Mouse (Mus musculus): ENCODE measurements around the gene Avil. TPM values are rescaled to one million over a fixed set of nuclear protein-coding genes. Genes with fewer than 3 reads are reported as not detected.
A peak's percentile ranks its signal among the peaks of the same experiment; 100 is the strongest.

Gene Avil
- polyA plus RNA-seq, 1 experiment from 2014 or later = 3.4 TPM

DNA sequence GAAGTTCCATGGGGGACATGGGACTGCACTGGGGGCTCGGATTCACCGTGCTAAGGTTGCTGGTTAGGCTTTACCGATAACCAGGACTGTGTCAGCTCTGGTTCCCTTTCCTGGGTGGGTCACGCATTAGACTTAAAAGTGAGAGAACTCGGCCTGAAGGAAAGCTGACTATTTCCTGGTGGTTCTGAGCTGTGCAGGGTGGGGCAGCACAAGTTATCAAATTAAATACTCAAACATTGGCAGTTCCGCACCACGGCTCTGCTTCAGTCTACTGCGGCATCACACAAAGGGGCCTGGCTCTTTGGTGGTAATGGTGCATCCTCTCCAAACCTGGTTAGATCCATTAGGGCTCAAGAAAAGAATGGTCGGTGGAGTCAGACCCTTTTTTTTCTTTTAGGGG lies 788 bp downstream of the Avil start:
- no peaks in the 10 kb centered on the region for H3K9me3 ChIP-seq
- H3K36me3 ChIP-seq = peaks cover 29% of the 10 kb centered on the region
- no peak overlapping the region for H3K4me2 ChIP-seq (replicated peaks)
- no peak overlapping the region for H3K27ac ChIP-seq (replicated peaks)
- ATAC-seq (ENCODE audit: low FRiP score, low read depth) = no peak
- H3K27me3 ChIP-seq = no peaks in the 10 kb centered on the region
- H3K4me1 ChIP-seq = no peaks in the 10 kb centered on the region
- H3K9ac ChIP-seq (replicated peaks) = no peak overlapping the region
- WGBS = 87% methylated on average over 9 of the region's 9 CpGs
- H3K4me3 ChIP-seq = no peak overlapping the region

DNA sequence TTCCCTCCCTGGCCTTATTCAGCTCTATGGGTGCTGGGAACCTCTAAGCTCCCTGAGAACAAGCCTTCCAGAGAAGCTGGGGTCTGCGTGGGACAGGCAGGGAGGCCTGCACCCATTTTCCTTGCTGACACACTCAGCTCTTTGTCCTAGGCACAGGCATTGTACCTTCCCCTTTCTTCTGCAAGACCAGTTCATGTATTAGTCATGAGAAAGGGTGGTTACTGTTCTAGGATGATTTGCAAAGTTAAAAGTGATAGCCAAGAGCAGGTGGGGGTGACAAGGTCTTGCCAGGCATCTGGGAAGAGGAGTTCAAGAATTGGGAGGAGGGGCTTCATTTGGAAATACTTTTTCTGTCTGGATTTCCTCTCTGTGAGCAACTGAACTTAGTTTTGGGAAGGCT lies 1.5 kb downstream of the Avil start:
- H3K27ac ChIP-seq (replicated peaks) = no peak overlapping the region
- H3K9ac ChIP-seq (replicated peaks) = no peak overlapping the region; the same call in 1 of the 2 replicates
- ATAC-seq (ENCODE audit: low FRiP score, low read depth) = no peak
- no peak overlapping the region for H3K4me2 ChIP-seq (replicated peaks)
- H3K4me1 ChIP-seq = no peaks in the 10 kb centered on the region
- no peaks in the 10 kb centered on the region for H3K27me3 ChIP-seq
- H3K36me3 ChIP-seq = peaks cover 28% of the 10 kb centered on the region
- no peaks in the 10 kb centered on the region for H3K9me3 ChIP-seq
- WGBS = 72% methylated on average over 1 of the region's 1 CpGs
- no peak overlapping the region for H3K4me3 ChIP-seq

DNA sequence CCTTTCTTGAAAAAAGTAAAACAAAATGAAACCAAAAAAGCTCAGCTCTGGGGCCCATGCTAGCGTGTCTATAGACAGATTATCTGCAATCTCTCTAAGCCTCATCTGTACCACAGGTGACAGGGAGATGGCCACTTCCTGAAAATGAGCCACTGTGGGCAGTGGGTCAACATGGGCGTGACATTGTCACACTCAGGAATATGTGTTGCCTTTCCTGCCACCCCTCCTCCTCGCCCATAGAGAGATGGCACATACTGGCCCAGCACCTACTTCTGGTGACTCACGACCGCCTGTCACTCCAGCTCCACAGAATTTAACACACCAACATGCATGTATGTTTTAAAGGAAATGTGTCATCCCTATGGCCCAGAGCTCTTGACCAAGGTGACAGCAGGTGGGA lies 2.3 kb downstream of the Avil start:
- ATAC-seq (ENCODE audit: low FRiP score, low read depth) = no peak
- Histone ChIP-seq H3K27me3 (no peaks in the 10 kb centered on the region), H3K4me3 (no peak overlapping the region), H3K9ac (replicated peaks) (no peak overlapping the region), H3K9me3 (no peaks in the 10 kb centered on the region), H3K4me1 (no peaks in the 10 kb centered on the region), H3K36me3 (peaks cover 21% of the 10 kb centered on the region), H3K27ac (replicated peaks) (no peak overlapping the region), H3K4me2 (replicated peaks) (no peak overlapping the region)
- 90% methylated on average over 5 of the region's 5 CpGs for WGBS

DNA sequence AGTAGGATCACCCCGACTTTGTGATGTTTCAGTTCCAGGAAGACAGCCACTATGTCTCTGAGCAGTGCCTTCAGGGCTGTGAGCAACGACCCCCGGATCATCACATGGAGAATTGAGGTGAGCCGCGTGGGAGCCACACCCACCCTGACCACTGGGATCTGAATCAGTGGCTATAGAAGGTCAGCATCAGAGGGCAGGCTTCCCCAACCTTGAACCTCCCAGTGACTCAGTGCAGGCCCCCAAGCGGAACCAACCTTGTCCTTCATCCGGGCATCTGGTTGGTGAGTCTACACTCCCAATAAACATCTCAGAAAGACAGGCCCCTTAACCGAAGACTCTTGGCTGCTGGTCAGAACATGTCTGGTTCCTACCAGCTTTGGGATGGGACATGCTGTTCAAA lies 2.8 kb downstream of the Avil start:
- H3K4me2 ChIP-seq (replicated peaks) = no peak overlapping the region
- ATAC-seq (ENCODE audit: low FRiP score, low read depth) = no peak
- no peak overlapping the region for H3K27ac ChIP-seq (replicated peaks)
- WGBS = 88% methylated on average over 8 of the region's 8 CpGs
- peaks cover 15% of the 10 kb centered on the region for H3K36me3 ChIP-seq
- H3K27me3 ChIP-seq = no peaks in the 10 kb centered on the region
- no peak overlapping the region for H3K4me3 ChIP-seq
- H3K9me3 ChIP-seq = no peaks in the 10 kb centered on the region
- H3K4me1 ChIP-seq = no peaks in the 10 kb centered on the region
- no peak overlapping the region for H3K9ac ChIP-seq (replicated peaks)

GRCm38 (mm10) chr10:127003806-127004205 lies 3.3 kb downstream of the Avil start:
- H3K27ac ChIP-seq (replicated peaks) = no peak overlapping the region
- no peaks in the 10 kb centered on the region for H3K9me3 ChIP-seq
- WGBS = 70% methylated on average over 7 of the region's 7 CpGs
- ATAC-seq (ENCODE audit: low FRiP score, low read depth) = no peak
- H3K9ac ChIP-seq (replicated peaks) = no peak overlapping the region
- H3K36me3 ChIP-seq = peaks cover 11% of the 10 kb centered on the region; the same call in 1 of the 2 replicates
- no peak overlapping the region for H3K4me2 ChIP-seq (replicated peaks)
- no peaks in the 10 kb centered on the region for H3K4me1 ChIP-seq
- no peak overlapping the region for H3K4me3 ChIP-seq
- no peaks in the 10 kb centered on the region for H3K27me3 ChIP-seq

DNA sequence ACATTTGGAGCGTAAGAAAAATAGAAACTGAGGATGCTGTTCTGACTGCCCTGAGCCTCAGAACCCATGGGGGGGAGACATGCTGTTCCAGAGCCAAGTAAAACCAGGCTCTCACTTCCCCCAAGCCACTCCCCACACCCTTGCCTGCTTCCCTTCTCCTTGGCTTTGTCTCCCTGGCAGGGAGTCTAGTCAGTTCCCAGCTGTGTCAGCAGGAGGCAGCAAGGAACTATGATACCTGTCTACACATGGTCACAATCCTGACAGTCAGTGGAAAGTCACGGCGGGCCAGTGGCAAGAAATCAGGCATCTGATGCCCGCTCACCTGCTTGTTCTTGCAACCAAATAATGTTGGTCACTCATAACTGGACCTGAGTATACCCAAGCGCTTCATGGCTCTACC lies 16.0 kb downstream of the Avil start:
- ATAC-seq (ENCODE audit: low FRiP score, low read depth) = no peak
- Histone ChIP-seq H3K4me1 (0 out of 2 replicates have a peak, but pooled peaks cover 5% of the 10 kb centered on the region), H3K36me3 (no peaks in the 10 kb centered on the region), H3K4me2 (replicated peaks) (no peak overlapping the region), H3K9ac (replicated peaks) (no peak overlapping the region), H3K27ac (replicated peaks) (no peak overlapping the region), H3K9me3 (no peaks in the 10 kb centered on the region), H3K27me3 (peaks cover 6% of the 10 kb centered on the region; the same call in 1 of the 2 replicates), H3K4me3 (no peak overlapping the region)
- 65% methylated on average over 5 of the region's 5 CpGs for whole genome bisulfite sequencing

- Histone ChIP-seq H3K4me3 (no peak overlapping the region), H3K4me2 (replicated peaks) (no peak overlapping the region), H3K4me1 (0 out of 2 replicates have a peak, but pooled peaks cover 5% of the 10 kb centered on the region), H3K36me3 (0 out of 2 replicates have a peak, but pooled peaks cover 5% of the 10 kb centered on the region), H3K27me3 (peaks cover 6% of the 10 kb centered on the region; the same call in 1 of the 2 replicates), H3K9me3 (no peaks in the 10 kb centered on the region), H3K9ac (replicated peaks) (no peak overlapping the region), H3K27ac (replicated peaks) (no peak overlapping the region)
- ATAC-seq (ENCODE audit: low FRiP score, low read depth) = no peak
- 9% methylated on average over 2 of the region's 2 CpGs for WGBS
Measured at GRCm38 (mm10) chr10:127017071-127017470, 16.6 kb downstream of the Avil start.

GRCm38 (mm10) chr10:127018422-127018821 lies 17.9 kb downstream of the Avil start:
- H3K36me3 ChIP-seq = peaks cover 17% of the 10 kb centered on the region
- no peak overlapping the region for H3K9ac ChIP-seq (replicated peaks)
- no peak overlapping the region for H3K4me3 ChIP-seq
- no peak for ATAC-seq (ENCODE audit: low FRiP score, low read depth)
- H3K27me3 ChIP-seq = peaks cover 6% of the 10 kb centered on the region; the same call in 1 of the 2 replicates
- H3K4me2 ChIP-seq (replicated peaks) = no peak overlapping the region
- 0 out of 2 replicates have a peak, but pooled peaks cover 5% of the 10 kb centered on the region for H3K4me1 ChIP-seq
- H3K27ac ChIP-seq (replicated peaks) = no peak overlapping the region
- 81% methylated on average over 16 of the region's 16 CpGs for WGBS
- H3K9me3 ChIP-seq = no peaks in the 10 kb centered on the region

- 6% methylated on average over 56 of the region's 56 CpGs for WGBS
- Histone ChIP-seq H3K27ac (replicated peaks) (peak within 1 kb of the TSS; percentile 77), H3K4me3 (peak within 1 kb of the TSS; percentile 85), H3K36me3 (peaks cover 37% of the 10 kb centered on the region), H3K4me2 (replicated peaks) (peak within 1 kb of the TSS; percentile 87), H3K4me1 (peaks cover 6% of the 10 kb centered on the region), H3K27me3 (no peaks in the 10 kb centered on the region), H3K9me3 (no peaks in the 10 kb centered on the region), H3K9ac (replicated peaks) (peak within 1 kb of the TSS; percentile 89)
- ATAC-seq (ENCODE audit: low FRiP score, low read depth) = peak; percentile 91
Measured at GRCm38 (mm10) chr10:127030336-127031296, 30.1 kb downstream of the Avil start, which contains the start of gene Tsfm. Gene Tsfm (minus strand): TSS chr10:127030840.

GRCm38 (mm10) chr10:127033301-127033741 lies 32.8 kb downstream of the Avil start:
- WGBS = 81% methylated on average over 8 of the region's 8 CpGs
- no peak for ATAC-seq (ENCODE audit: low FRiP score, low read depth)

GRCm38 (mm10) chr10:127036273-127036672 lies 35.8 kb downstream of the Avil start:
- Histone ChIP-seq H3K4me1 (peaks cover 7% of the 10 kb centered on the region; the same call in 1 of the 2 replicates), H3K27me3 (peaks cover 16% of the 10 kb centered on the region), H3K36me3 (no peaks in the 10 kb centered on the region), H3K4me3 (no peak overlapping the region), H3K9ac (replicated peaks) (no peak overlapping the region), H3K9me3 (no peaks in the 10 kb centered on the region), H3K4me2 (replicated peaks) (no peak overlapping the region), H3K27ac (replicated peaks) (no peak overlapping the region)
- ATAC-seq (ENCODE audit: low FRiP score, low read depth) = no peak
- WGBS = 82% methylated on average over 12 of the region's 12 CpGs

More at GRCm38 (mm10) chr10:127033301-127033741, 32.8 kb downstream of the Avil start:
- Histone ChIP-seq H3K4me2 (replicated peaks) (no peak overlapping the region), H3K4me1 (peaks cover 6% of the 10 kb centered on the region), H3K36me3 (peaks cover 10% of the 10 kb centered on the region), H3K27me3 (0 out of 2 replicates have a peak, but pooled peaks cover 2% of the 10 kb centered on the region), H3K4me3 (no peak overlapping the region), H3K9ac (replicated peaks) (no peak overlapping the region), H3K27ac (replicated peaks) (no peak overlapping the region), H3K9me3 (no peaks in the 10 kb centered on the region)

- Histone ChIP-seq H3K27ac (replicated peaks) (no peak overlapping the region), H3K4me2 (replicated peaks) (no peak overlapping the region), H3K27me3 (peaks cover 16% of the 10 kb centered on the region), H3K4me1 (peaks cover 12% of the 10 kb centered on the region), H3K36me3 (no peaks in the 10 kb centered on the region), H3K4me3 (no peak overlapping the region), H3K9ac (replicated peaks) (no peak overlapping the region), H3K9me3 (no peaks in the 10 kb centered on the region)
- WGBS = 74% methylated on average over 12 of the region's 12 CpGs
- no peak for ATAC-seq (ENCODE audit: low FRiP score, low read depth)
Measured at GRCm38 (mm10) chr10:127037641-127038040, 37.1 kb downstream of the Avil start.
